Mouse (Mus musculus): ENCODE data around the gene Ccdc86. TPM values are rescaled to one million over a fixed set of nuclear protein-coding genes. Genes with fewer than 3 reads are reported as not detected.

The Ccdc86 gene
- polyA plus RNA-seq, 1 experiment from 2014 or later = 9.8 TPM

DNA sequence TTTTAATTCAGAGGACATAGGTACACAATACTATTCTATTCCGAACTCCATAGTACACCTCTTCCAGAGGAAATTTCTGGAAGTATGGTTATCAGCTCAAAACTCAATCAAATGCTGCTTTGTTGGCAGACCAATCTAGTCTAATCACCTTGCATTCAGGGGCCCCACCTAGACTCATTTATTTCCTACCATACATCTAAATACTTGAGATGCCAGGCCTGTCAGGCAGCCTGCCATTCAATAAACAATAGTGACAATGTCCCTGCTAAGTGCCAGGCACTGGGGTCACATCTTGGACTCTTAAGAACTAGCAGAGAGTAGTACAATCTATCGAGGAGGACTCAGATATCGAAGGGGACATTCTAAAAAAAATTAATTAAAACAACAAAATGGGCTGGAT, 56.9 kb downstream of the Ccdc86 start:
- Histone ChIP-seq H3K36me3 (ENCODE audit: control insufficient read depth, insufficient read depth, low read length) (no peaks in the 10 kb centered on the region), H3K9me3 (ENCODE audit: control insufficient read depth, low read length) (no peaks in the 10 kb centered on the region), H3K4me3 (ENCODE audit: low read depth, low read length) (no peak overlapping the region), H3K4me2 (ENCODE audit: low read depth, low read length) (no peak overlapping the region), H3K27me3 (ENCODE audit: control insufficient read depth, insufficient read depth, low read length) (no peaks in the 10 kb centered on the region), H3K27ac (ENCODE audit: low read depth, low read length) (no peak overlapping the region), H3K4me1 (ENCODE audit: control insufficient read depth, insufficient read depth, low read length) (peaks cover 11% of the 10 kb centered on the region), H3K9ac (replicated peaks; ENCODE audit: low read depth, low read length) (no peak overlapping the region)
- ATAC-seq (ENCODE audit: low read depth) = no peak
- 96% methylated on average over 3 of the region's 3 CpGs for WGBS

Other genes with a start within 250 kb of the Ccdc86 start
- 0.44 TPM in 1 of 2 replicates, not detected in the other for gene Cd5, start 210.3 kb downstream of the Ccdc86 start, polyA plus RNA-seq (2014; fragmentation: Nextera tagmentation; extraction: Ambion mirVana)
- gene Cd6, start 119.2 kb downstream of the Ccdc86 start, polyA plus RNA-seq (2014; fragmentation: Nextera tagmentation; extraction: Ambion mirVana) = not detected in 2 replicates
- 0.36 and 0.52 TPM in 2 replicates for gene Slc15a3, start 109.5 kb downstream of the Ccdc86 start, polyA plus RNA-seq (2014; fragmentation: Nextera tagmentation; extraction: Ambion mirVana)
- gene Tmem132a, start 79.3 kb downstream of the Ccdc86 start, polyA plus RNA-seq (2014; fragmentation: Nextera tagmentation; extraction: Ambion mirVana) = 132 and 146 TPM in 2 replicates
- 36.3 and 39.1 TPM in 2 replicates for gene Tmem109, start 67.3 kb downstream of the Ccdc86 start, polyA plus RNA-seq (2014; fragmentation: Nextera tagmentation; extraction: Ambion mirVana)
- 37.6 and 48.8 TPM in 2 replicates for gene Prpf19, start 54.0 kb downstream of the Ccdc86 start, polyA plus RNA-seq (2014; fragmentation: Nextera tagmentation; extraction: Ambion mirVana)
- gene Zp1, start 28.6 kb downstream of the Ccdc86 start, polyA plus RNA-seq (2014; fragmentation: Nextera tagmentation; extraction: Ambion mirVana) = not detected in 2 replicates
- gene Ptgdr2, start 12.1 kb downstream of the Ccdc86 start, polyA plus RNA-seq (2014; fragmentation: Nextera tagmentation; extraction: Ambion mirVana) = 0.10 and 0.11 TPM in 2 replicates
- not detected in 2 replicates for gene Ms4a10, start 25.4 kb upstream of the Ccdc86 start, polyA plus RNA-seq (2014; fragmentation: Nextera tagmentation; extraction: Ambion mirVana)
- gene Ms4a15, start 44.0 kb upstream of the Ccdc86 start, polyA plus RNA-seq (2014; fragmentation: Nextera tagmentation; extraction: Ambion mirVana) = not detected in 2 replicates
- gene Ms4a18, start 68.8 kb upstream of the Ccdc86 start, polyA plus RNA-seq (2014; fragmentation: Nextera tagmentation; extraction: Ambion mirVana) = not detected in 2 replicates
- not detected in 2 replicates for gene Ms4a8a, start 131.8 kb upstream of the Ccdc86 start, polyA plus RNA-seq (2014; fragmentation: Nextera tagmentation; extraction: Ambion mirVana)
- gene 1700017D01Rik, start 181.6 kb upstream of the Ccdc86 start, polyA plus RNA-seq (2014; fragmentation: Nextera tagmentation; extraction: Ambion mirVana) = not detected in 2 replicates
- not detected in 2 replicates for gene 1700025F22Rik, start 216.1 kb upstream of the Ccdc86 start, polyA plus RNA-seq (2014; fragmentation: Nextera tagmentation; extraction: Ambion mirVana)
- not detected in 2 replicates for gene Ms4a13, start 247.5 kb upstream of the Ccdc86 start, polyA plus RNA-seq (2014; fragmentation: Nextera tagmentation; extraction: Ambion mirVana)